Mouse (Mus musculus) ES-Bruce4 (cell line): ENCODE data around the gene Grcc10.

Source experiments
- CTCF ChIP-seq: IDR thresholded peaks from one replicate; pipeline ENCODE4 v1.8.1; 2011; ENCODE audit warnings: low read depth, low read length
- EP300 ChIP-seq: IDR thresholded peaks from 2 replicates; pipeline ENCODE4 v1.6.1; 2011; ENCODE audit warnings: low read depth, low read length; ENCODE audit not compliant: insufficient read depth
- POLR2A ChIP-seq: IDR thresholded peaks from one replicate; pipeline ENCODE4 v1.8.1; 2011; ENCODE audit warnings: low read length; ENCODE audit not compliant: insufficient read depth

DNA sequence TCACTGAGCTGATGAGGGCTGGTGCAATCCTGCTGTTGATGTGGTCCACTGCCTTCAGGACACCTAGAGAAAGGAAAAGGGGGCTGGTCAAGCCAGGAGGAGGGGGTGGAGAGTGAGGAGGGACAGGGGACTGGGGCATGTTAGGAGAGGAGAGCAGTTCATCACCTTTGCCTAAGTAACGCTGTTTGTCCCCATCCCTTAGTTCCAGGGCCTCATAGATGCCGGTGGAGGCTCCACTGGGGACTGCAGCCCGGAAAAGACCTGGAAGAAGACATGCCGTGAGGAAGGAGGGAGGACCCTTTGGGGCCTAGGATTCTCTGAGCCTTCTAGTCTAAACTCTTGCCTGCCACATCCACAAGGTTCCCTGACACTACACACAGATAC lies 26.4 kb upstream of the Grcc10 start:
- TF ChIP-seq POLR2A = no peak
- no peak for TF ChIP-seq EP300
- TF ChIP-seq CTCF = no peak
